ENCODE assay signal across 9 mouse cellular contexts in the genomic region with DNA sequence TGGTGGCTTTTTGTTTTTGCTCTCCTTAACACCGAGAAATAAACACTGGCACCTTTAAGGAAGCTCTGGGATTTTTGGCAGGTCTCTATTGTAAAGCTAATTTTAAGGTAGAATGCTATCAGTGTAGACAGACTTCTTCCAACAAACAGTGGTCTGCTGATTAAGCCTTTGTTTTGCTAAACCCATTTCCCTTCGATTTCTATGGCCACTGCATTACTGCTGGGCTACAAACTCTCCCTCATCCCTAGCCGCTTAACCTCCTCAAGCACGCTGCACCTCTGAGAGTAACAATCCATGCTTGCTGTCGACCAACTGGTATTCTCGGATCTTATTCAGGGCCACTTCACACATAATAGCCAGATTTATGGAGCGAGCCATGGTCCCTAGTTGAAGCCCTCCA. TPM values are rescaled to one million over a fixed set of nuclear protein-coding genes. Genes with fewer than 3 reads are reported as not detected.
DNase-seq lines count a peak whose midpoint lies in the region; ATAC-seq and TF ChIP-seq lines count a peak whose summit lies in the region.
"Had no signal": no experiment of that assay in that cellular context is flagged by ENCODE, and none has a peak within 500 bp of the region (broad histone marks: within the 10 kb centered on the region; RNA-seq: fewer than 3 reads in every experiment).

No protein-coding gene starts in this region.

- DNase-seq in layer of hippocampus, adult 2 months (ENCODE audit: low spot score in 2 of 2) = no peak
- DNase-seq in layer of hippocampus, postnatal 10 days (ENCODE audit: low spot score in 2 of 2) = no peak
- peak; percentile 9 for DNase-seq in c-Kit-positive CD71-positive TER-119-positive erythroid progenitor cells, embryonic 14.5 days (ENCODE audit: low spot score)
- no peak for DNase-seq in cerebellum, adult 11-12 months
- DNase-seq in frontal cortex, adult 2 months (ENCODE audit: extremely low spot score in 1 of 2, low spot score in 1 of 2) = no peak
- no peak for DNase-seq in gastrocnemius, postnatal 4 days (ENCODE audit: low spot score in 2 of 2)
- DNase-seq: cerebellum, postnatal 10 days had no signal

- 0 out of 2 replicates have a peak overlapping the region, but pooled peaks have one; percentile 100 for H3K27ac ChIP-seq in layer of hippocampus, adult 2 months
- no peak overlapping the region for H3K27ac ChIP-seq in intestine, postnatal 0 days (ENCODE audit: low read depth, low read length)
- no peak overlapping the region for H3K27ac ChIP-seq in olfactory bulb, adult 2 months (ENCODE audit: insufficient read depth, low read depth, low read length)

- peak overlapping the region; percentile 96 for H3K4me3 ChIP-seq in layer of hippocampus, adult 2 months
- H3K4me3 ChIP-seq in intestine, postnatal 0 days (ENCODE audit: low read depth, low read length) = peak overlapping the region; percentile 92
- peak overlapping the region; percentile 65 for H3K4me3 ChIP-seq in olfactory bulb, adult 2 months (ENCODE audit: insufficient read depth, low read depth, low read length)

- peak overlapping the region; percentile 99 for H3K4me2 ChIP-seq in intestine, postnatal 0 days (replicated peaks; ENCODE audit: low read depth)

- 0 out of 2 replicates have a peak, but pooled peaks cover 4% of the 10 kb centered on the region for H3K36me3 ChIP-seq in intestine, postnatal 0 days (ENCODE audit: control insufficient read depth, insufficient read depth)

- no peak for TF ChIP-seq CTCF in layer of hippocampus, adult 2 months (conservative IDR thresholded peaks at IDR 0.05)
- no peak for TF ChIP-seq CTCF in intestine, postnatal 0 days (IDR thresholded peaks at IDR 0.05; ENCODE audit: low read depth)
- no peak for TF ChIP-seq CTCF in olfactory bulb, adult 2 months (IDR thresholded peaks at IDR 0.05; ENCODE audit: insufficient read depth, low read depth, low read length)

- no peak for TF ChIP-seq POLR2A in olfactory bulb, adult 2 months (IDR thresholded peaks at IDR 0.05; ENCODE audit: insufficient read depth, low read depth, low read length)

- H3K9me3 ChIP-seq in intestine, postnatal 0 days (ENCODE audit: control insufficient read depth) = no peaks in the 10 kb centered on the region

- H3K4me1 ChIP-seq in intestine, postnatal 0 days (replicated peaks; ENCODE audit: control insufficient read depth, insufficient read depth, low read length) = no peaks in the 10 kb centered on the region
- H3K4me1 ChIP-seq in olfactory bulb, adult 2 months (ENCODE audit: control insufficient read depth, insufficient read depth, low read length) = peaks cover 7% of the 10 kb centered on the region; the same call in 1 of the 2 replicates

- WGBS in intestine, postnatal 0 days = 11% methylated on average over 7 of the region's 7 CpGs
- 8% methylated on average over 7 of the region's 7 CpGs for WGBS in olfactory bulb, adult 2 months

- H3K27me3 ChIP-seq in intestine, postnatal 0 days (replicated peaks; ENCODE audit: control insufficient read depth, insufficient read depth, low read length) = no peaks in the 10 kb centered on the region

- H3K9ac ChIP-seq in intestine, postnatal 0 days (ENCODE audit: low read depth, low read length) = 0 out of 2 replicates have a peak overlapping the region, but pooled peaks have one; percentile 80

- ATAC-seq in intestine, postnatal 0 days = no peak

RNA-seq across cellular contexts. Expression of a gene that starts 1.3 kb away (rescaled TPM):
- total RNA-seq in layer of hippocampus, adult 2 months (2021) = 10 to 100 TPM; 30.2 to 31.2 TPM
- total RNA-seq in layer of hippocampus, postnatal 10 days (2021) = 10 to 100 TPM; 37.1 to 41.5 TPM
- 7.9 and 8.7 TPM in 2 replicates for polyA plus RNA-seq in intestine, postnatal 0 days (2015; fragmentation: Nextera tagmentation; extraction: Ambion mirVana)
- polyA plus RNA-seq in olfactory bulb, adult 2 months (2012; ENCODE audit: insufficient read depth, insufficient read length, low replicate concordance, missing spikeins) = not detected in 2 replicates
- polyA plus RNA-seq in frontal cortex, adult 2 months (2012; rRNA removed) = 46.6 and 51.5 TPM in 2 replicates
- 10 to 100 TPM; 36.0 to 39.1 TPM for total RNA-seq in gastrocnemius, postnatal 4 days (2021)

RNA-seq across cellular contexts. Expression of a gene that starts 18.5 kb away (rescaled TPM):
- total RNA-seq in layer of hippocampus, adult 2 months (2021) = 10 to 100 TPM; 77.9 to 83.1 TPM
- total RNA-seq in layer of hippocampus, postnatal 10 days (2021) = 10 to 100 TPM; 66.2 to 79.4 TPM
- polyA plus RNA-seq in intestine, postnatal 0 days (2015; fragmentation: Nextera tagmentation; extraction: Ambion mirVana) = 90.5 and 97.0 TPM in 2 replicates
- polyA plus RNA-seq in olfactory bulb, adult 2 months (2012; ENCODE audit: insufficient read depth, insufficient read length, low replicate concordance, missing spikeins) = not detected in 2 replicates
- polyA plus RNA-seq in frontal cortex, adult 2 months (2012; rRNA removed) = 132 and 141 TPM in 2 replicates
- 10 to 100 TPM; 52.9 to 58.1 TPM for total RNA-seq in gastrocnemius, postnatal 4 days (2021)

RNA-seq across cellular contexts. Expression of a gene that starts 20.3 kb away (rescaled TPM):
- total RNA-seq in layer of hippocampus, adult 2 months (2021) = 1 to 10 TPM; 5.4 to 5.7 TPM
- total RNA-seq in layer of hippocampus, postnatal 10 days (2021) = 1 to 10 TPM; 5.2 to 5.9 TPM
- polyA plus RNA-seq in intestine, postnatal 0 days (2015; fragmentation: Nextera tagmentation; extraction: Ambion mirVana) = 29.7 and 30.9 TPM in 2 replicates
- not detected in 2 replicates for polyA plus RNA-seq in olfactory bulb, adult 2 months (2012; ENCODE audit: insufficient read depth, insufficient read length, low replicate concordance, missing spikeins)
- 5.2 and 5.5 TPM in 2 replicates for polyA plus RNA-seq in frontal cortex, adult 2 months (2012; rRNA removed)
- 10 to 100 TPM; 13.1 to 14.4 TPM for total RNA-seq in gastrocnemius, postnatal 4 days (2021)

RNA-seq across cellular contexts. Expression of a gene that starts 36.2 kb away (rescaled TPM):
- total RNA-seq in layer of hippocampus, adult 2 months (2021) = 1 to 10 TPM; 4.9 to 5.1 TPM
- total RNA-seq in layer of hippocampus, postnatal 10 days (2021) = 1 to 10 TPM; 4.4 to 4.8 TPM
- polyA plus RNA-seq in intestine, postnatal 0 days (2015; fragmentation: Nextera tagmentation; extraction: Ambion mirVana) = 10.8 and 11.7 TPM in 2 replicates
- polyA plus RNA-seq in olfactory bulb, adult 2 months (2012; ENCODE audit: insufficient read depth, insufficient read length, low replicate concordance, missing spikeins) = not detected in 2 replicates
- polyA plus RNA-seq in frontal cortex, adult 2 months (2012; rRNA removed) = 6.8 and 7.3 TPM in 2 replicates
- total RNA-seq in gastrocnemius, postnatal 4 days (2021) = 1 to 10 TPM; 1.8 to 2.1 TPM

RNA-seq across cellular contexts. Expression of a gene that starts 44.4 kb away (rescaled TPM):
- total RNA-seq in layer of hippocampus, adult 2 months (2021) = not detected
- not detected for total RNA-seq in layer of hippocampus, postnatal 10 days (2021)
- 0.12 TPM in 1 of 2 replicates, not detected in the other for polyA plus RNA-seq in intestine, postnatal 0 days (2015; fragmentation: Nextera tagmentation; extraction: Ambion mirVana)
- polyA plus RNA-seq in olfactory bulb, adult 2 months (2012; ENCODE audit: insufficient read depth, insufficient read length, low replicate concordance, missing spikeins) = not detected in 2 replicates
- polyA plus RNA-seq in frontal cortex, adult 2 months (2012; rRNA removed) = not detected in 2 replicates
- not detected for total RNA-seq in gastrocnemius, postnatal 4 days (2021)
